Mouse (Mus musculus): ENCODE measurements around the gene Rb1. TPM values are rescaled to one million over a fixed set of nuclear protein-coding genes. Genes with fewer than 3 reads are reported as not detected.

The Rb1 gene
- polyA plus RNA-seq, 1 experiment from 2014 or later, result 34.2 TPM

DNA sequence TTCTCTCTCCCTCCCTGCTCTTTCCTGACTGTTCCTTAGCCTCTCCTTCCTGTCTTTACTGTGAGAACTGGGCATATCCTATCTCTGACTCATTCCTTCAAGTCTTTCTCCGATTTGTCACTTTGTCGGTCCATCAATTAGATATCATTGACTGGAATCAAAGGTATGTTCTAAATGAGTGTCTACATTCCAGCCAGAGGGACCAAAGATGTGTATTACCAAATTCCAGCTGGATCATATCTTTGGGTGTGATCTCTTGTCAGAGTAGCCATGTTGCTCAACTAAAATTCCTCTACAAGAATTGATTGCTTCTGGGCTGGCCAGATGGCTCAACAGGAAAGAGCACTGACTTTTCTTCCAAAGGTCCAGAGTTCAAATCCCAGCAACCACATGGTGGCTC lies 32.0 kb downstream of the Rb1 start:
- Histone ChIP-seq H3K27ac (no peak overlapping the region), H3K4me1 (no peaks in the 10 kb centered on the region), H3K4me2 (replicated peaks) (no peak overlapping the region), H3K4me3 (no peak overlapping the region), H3K9ac (no peak overlapping the region), H3K27me3 (no peaks in the 10 kb centered on the region), H3K9me3 (replicated peaks) (no peaks in the 10 kb centered on the region), H3K36me3 (0 out of 2 replicates have a peak, but pooled peaks cover 3% of the 10 kb centered on the region)
- no peak for ATAC-seq (ENCODE audit: low FRiP score)
- WGBS, result 94% methylated on average over 2 of the region's 2 CpGs

DNA sequence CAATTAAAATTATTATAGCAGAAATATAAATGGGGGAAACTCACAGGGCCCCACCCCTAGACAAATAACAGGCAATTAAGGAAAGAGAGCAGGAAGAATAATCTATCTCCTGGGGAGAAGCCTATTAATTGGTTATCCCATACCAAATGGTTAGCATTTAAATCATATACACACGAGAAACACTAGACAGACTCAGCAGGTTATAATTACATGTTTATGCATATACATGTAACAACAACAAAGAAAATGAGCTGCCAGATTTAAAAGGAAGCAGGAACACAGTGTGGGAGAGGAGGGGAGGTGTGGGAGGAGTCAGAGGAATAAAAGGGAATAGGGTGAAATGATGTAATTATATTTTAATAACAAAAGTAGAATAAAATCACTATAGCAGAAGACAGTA lies 33.2 kb downstream of the Rb1 start:
- no peaks in the 10 kb centered on the region for H3K27me3 ChIP-seq
- WGBS, result 59% methylated on average over 1 of the region's 1 CpGs
- no peak overlapping the region for H3K27ac ChIP-seq
- H3K4me2 ChIP-seq (replicated peaks), result no peak overlapping the region
- 0 out of 2 replicates have a peak, but pooled peaks cover 3% of the 10 kb centered on the region for H3K36me3 ChIP-seq
- no peak overlapping the region for H3K4me3 ChIP-seq
- no peaks in the 10 kb centered on the region for H3K4me1 ChIP-seq
- ATAC-seq (ENCODE audit: low FRiP score), result no peak
- H3K9me3 ChIP-seq (replicated peaks), result no peaks in the 10 kb centered on the region
- H3K9ac ChIP-seq, result no peak overlapping the region

DNA sequence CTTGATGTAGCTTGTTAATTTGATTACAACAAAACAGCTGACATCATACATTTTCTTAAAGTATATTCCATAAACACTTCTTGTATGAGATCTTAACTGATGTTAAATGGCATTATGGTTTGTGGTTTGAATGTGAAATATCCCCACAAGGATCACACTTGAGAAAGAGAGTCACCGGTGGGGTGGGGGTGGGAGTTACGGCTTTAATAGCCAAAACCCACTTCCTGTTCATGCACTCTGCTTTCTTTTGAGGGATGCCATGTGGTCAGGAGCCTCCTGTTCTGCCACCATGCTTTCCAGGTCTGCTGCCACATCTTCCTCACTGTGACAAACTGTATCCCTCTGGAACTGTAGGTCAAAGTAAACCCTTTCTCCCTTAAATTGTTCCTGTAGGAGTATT lies 35.7 kb downstream of the Rb1 start:
- Histone ChIP-seq H3K4me2 (replicated peaks) (no peak overlapping the region), H3K9me3 (replicated peaks) (no peaks in the 10 kb centered on the region), H3K27me3 (no peaks in the 10 kb centered on the region), H3K36me3 (0 out of 2 replicates have a peak, but pooled peaks cover 3% of the 10 kb centered on the region), H3K27ac (no peak overlapping the region), H3K4me1 (no peaks in the 10 kb centered on the region), H3K4me3 (no peak overlapping the region), H3K9ac (no peak overlapping the region)
- 96% methylated on average over 2 of the region's 2 CpGs for WGBS
- ATAC-seq (ENCODE audit: low FRiP score), result no peak

DNA sequence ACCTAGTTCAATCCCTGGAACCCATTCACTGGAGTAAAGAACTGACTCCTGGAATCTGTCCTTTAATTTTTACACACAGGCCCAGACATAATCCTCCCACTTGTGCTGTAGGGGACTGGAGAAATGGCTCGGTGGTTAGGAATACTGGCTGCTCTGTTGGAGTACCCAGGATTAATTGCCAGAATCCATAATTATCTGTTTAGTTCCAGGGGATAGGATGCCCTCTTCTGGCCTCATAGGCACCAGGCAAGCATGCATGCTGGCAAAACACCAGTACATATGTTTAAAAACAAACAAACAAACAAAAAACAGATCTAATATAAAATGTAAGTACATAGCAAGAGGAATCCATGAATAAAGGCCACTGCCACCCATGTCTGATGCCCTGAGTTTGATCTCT lies 44.6 kb downstream of the Rb1 start:
- Histone ChIP-seq H3K9ac (no peak overlapping the region), H3K4me2 (replicated peaks) (no peak overlapping the region), H3K9me3 (replicated peaks) (no peaks in the 10 kb centered on the region), H3K4me1 (no peaks in the 10 kb centered on the region), H3K4me3 (no peak overlapping the region), H3K27ac (no peak overlapping the region), H3K36me3 (0 out of 2 replicates have a peak, but pooled peaks cover 2% of the 10 kb centered on the region), H3K27me3 (no peaks in the 10 kb centered on the region)
- WGBS, result 12% methylated on average over 1 of the region's 1 CpGs
- ATAC-seq (ENCODE audit: low FRiP score), result no peak

DNA sequence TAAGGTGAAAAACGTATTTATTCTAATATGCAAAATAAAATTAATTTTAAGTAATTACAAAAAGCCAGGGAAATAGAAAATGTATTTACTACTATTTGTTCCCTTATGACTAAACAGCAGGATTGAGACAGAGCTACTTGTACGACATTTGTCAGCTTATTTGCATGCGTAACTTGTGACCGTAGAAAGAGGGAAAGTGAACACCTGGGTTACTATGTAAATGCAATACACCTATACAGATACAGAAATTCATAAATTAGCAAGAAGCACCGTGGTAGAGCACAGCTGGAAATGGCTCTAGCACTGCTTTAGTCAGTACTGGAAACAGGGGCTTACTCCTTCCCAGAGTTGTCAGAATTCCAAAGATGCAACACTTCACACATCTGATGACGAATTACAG lies 46.5 kb downstream of the Rb1 start:
- no peak overlapping the region for H3K9ac ChIP-seq
- no peaks in the 10 kb centered on the region for H3K4me1 ChIP-seq
- H3K27me3 ChIP-seq, result no peaks in the 10 kb centered on the region
- no peak for ATAC-seq (ENCODE audit: low FRiP score)
- WGBS, result 90% methylated on average over 6 of the region's 6 CpGs
- H3K9me3 ChIP-seq (replicated peaks), result no peaks in the 10 kb centered on the region
- 0 out of 2 replicates have a peak, but pooled peaks cover 5% of the 10 kb centered on the region for H3K36me3 ChIP-seq
- no peak overlapping the region for H3K4me3 ChIP-seq
- no peak overlapping the region for H3K27ac ChIP-seq
- no peak overlapping the region for H3K4me2 ChIP-seq (replicated peaks)

DNA sequence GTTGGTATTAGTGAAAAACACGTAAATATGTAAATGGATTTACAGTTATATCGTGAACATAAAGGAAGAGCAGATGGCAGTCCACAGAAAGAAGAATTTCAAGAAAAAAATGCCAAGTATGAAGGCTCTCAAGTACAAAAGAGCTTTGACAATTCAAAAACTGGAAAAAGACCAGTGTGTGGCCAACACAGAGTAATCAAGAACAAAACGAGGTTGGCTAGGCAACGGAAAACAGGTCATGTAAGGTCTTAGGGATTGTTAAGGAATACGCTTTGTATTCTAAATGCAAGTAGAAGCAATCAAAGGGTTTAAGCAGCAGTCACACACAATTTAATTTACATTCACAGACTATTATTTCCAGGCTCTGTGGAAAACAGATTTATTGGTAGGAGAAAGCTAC lies 53.8 kb downstream of the Rb1 start:
- no peak overlapping the region for H3K27ac ChIP-seq

DNA sequence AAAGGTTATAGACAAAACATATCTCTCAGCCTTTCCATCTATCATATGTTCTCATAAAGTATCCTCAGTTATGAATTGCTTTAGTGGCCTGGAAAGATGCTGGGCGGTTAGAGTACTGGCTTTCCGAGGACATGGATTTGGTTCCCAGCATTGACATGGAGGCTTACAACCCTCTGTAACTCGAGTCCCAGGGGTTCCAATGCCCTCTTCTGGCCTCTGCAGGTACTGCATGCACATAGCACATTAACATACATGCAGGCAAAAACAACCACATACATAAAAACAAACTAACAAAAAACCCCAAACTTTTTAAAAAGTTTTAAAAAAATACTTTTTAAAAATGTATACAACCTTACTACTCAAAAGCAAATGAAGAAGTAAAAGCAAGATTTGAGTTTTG lies 59.5 kb downstream of the Rb1 start:
- 79% methylated on average over 3 of the region's 3 CpGs for WGBS

More for the DNA sequence above, 53.8 kb downstream of the Rb1 start:
- Histone ChIP-seq H3K4me2 (replicated peaks) (no peak overlapping the region), H3K36me3 (peaks cover 20% of the 10 kb centered on the region; the same call in 1 of the 2 replicates), H3K4me3 (no peak overlapping the region), H3K27me3 (no peaks in the 10 kb centered on the region), H3K4me1 (peaks cover 7% of the 10 kb centered on the region; the same call in 1 of the 2 replicates), H3K9me3 (replicated peaks) (no peaks in the 10 kb centered on the region), H3K9ac (no peak overlapping the region)
- 47% methylated on average over 5 of the region's 5 CpGs for WGBS
- no peak for ATAC-seq (ENCODE audit: low FRiP score)

DNA sequence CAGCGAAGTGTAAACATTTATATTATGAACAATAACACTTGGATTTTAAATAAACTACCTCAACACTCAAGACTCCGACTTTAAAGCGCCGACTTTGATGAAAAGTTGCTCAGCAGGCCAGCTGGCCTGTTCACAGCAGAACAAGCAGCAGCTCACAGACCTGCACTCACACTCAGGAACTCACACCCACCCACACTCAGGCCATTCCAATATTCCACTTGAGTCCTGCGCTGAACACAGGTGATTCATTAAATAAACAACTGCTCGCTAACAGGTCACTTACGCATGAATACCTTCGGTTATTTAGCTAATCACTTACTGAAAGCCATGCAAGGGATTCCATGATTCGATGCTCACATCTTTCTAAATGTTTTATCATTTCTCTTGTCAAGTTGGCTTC lies 63.4 kb downstream of the Rb1 start:
- no peak overlapping the region for H3K4me2 ChIP-seq (replicated peaks)
- no peak for ATAC-seq (ENCODE audit: low FRiP score)
- peaks cover 11% of the 10 kb centered on the region; the same call in 1 of the 2 replicates for H3K9me3 ChIP-seq (replicated peaks)
- WGBS, result 96% methylated on average over 9 of the region's 9 CpGs
- no peak overlapping the region for H3K9ac ChIP-seq
- H3K4me3 ChIP-seq, result no peak overlapping the region
- H3K27ac ChIP-seq, result no peak overlapping the region
- no peaks in the 10 kb centered on the region for H3K4me1 ChIP-seq
- no peaks in the 10 kb centered on the region for H3K27me3 ChIP-seq
- H3K36me3 ChIP-seq, result peaks cover 24% of the 10 kb centered on the region

More for the DNA sequence above, 59.5 kb downstream of the Rb1 start:
- H3K4me1 ChIP-seq, result no peaks in the 10 kb centered on the region
- H3K27ac ChIP-seq, result no peak overlapping the region
- peaks cover 39% of the 10 kb centered on the region for H3K36me3 ChIP-seq
- H3K4me3 ChIP-seq, result no peak overlapping the region
- no peaks in the 10 kb centered on the region for H3K27me3 ChIP-seq
- no peak overlapping the region for H3K9ac ChIP-seq
- ATAC-seq (ENCODE audit: low FRiP score), result no peak
- peaks cover 11% of the 10 kb centered on the region; the same call in 1 of the 2 replicates for H3K9me3 ChIP-seq (replicated peaks)
- H3K4me2 ChIP-seq (replicated peaks), result no peak overlapping the region

DNA sequence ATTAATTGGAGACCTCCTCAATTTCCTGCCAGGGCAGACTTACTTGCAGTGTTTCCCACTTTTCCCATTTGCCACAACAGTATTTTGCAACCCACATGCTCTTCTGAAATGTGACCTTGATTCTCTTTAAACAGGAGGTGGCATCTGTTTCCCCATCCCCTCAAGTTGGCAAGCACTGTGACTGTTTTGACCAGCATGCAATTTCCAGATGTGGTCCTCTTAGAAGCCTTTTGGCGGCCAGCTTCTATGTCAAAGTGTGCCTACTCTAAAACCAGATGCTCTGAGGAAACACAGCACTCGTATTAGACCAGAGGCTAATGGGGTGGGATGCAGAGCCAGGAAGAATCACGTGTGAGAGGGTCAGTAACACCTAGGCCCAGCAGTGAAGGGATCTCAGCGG lies 67.4 kb downstream of the Rb1 start:
- Histone ChIP-seq H3K27me3 (no peaks in the 10 kb centered on the region), H3K4me3 (no peak overlapping the region), H3K9ac (no peak overlapping the region), H3K4me2 (replicated peaks) (no peak overlapping the region), H3K4me1 (peaks cover 2% of the 10 kb centered on the region; the same call in 1 of the 2 replicates), H3K9me3 (replicated peaks) (no peaks in the 10 kb centered on the region), H3K36me3 (peaks cover 11% of the 10 kb centered on the region), H3K27ac (no peak overlapping the region)
- ATAC-seq (ENCODE audit: low FRiP score), result no peak
- WGBS, result 58% methylated on average over 4 of the region's 4 CpGs

DNA sequence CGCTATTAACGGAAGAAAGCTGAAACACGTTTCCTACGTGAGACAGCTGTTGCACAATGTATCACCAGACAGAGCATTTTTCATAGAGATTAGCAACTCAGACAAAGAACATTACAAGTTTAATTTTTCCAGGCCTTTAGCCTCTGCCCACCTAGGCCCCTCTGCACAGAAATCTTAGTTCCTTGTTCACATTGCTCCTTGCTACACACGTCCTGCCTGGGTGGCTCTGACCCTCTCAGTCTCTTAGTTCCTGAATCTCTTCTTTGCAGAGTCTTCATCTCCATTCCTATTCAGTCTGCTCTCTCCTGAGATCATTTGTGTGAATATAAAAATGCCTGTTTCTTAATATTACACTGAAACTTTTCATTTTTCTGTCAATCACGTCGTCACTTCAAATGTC lies 68.3 kb downstream of the Rb1 start:
- Histone ChIP-seq H3K27ac (no peak overlapping the region), H3K4me2 (replicated peaks) (no peak overlapping the region), H3K9me3 (replicated peaks) (no peaks in the 10 kb centered on the region), H3K36me3 (peaks cover 4% of the 10 kb centered on the region), H3K27me3 (no peaks in the 10 kb centered on the region), H3K9ac (no peak overlapping the region), H3K4me1 (peaks cover 5% of the 10 kb centered on the region; the same call in 1 of the 2 replicates), H3K4me3 (no peak overlapping the region)
- no peak for ATAC-seq (ENCODE audit: low FRiP score)
- 83% methylated on average over 7 of the region's 7 CpGs for WGBS

DNA sequence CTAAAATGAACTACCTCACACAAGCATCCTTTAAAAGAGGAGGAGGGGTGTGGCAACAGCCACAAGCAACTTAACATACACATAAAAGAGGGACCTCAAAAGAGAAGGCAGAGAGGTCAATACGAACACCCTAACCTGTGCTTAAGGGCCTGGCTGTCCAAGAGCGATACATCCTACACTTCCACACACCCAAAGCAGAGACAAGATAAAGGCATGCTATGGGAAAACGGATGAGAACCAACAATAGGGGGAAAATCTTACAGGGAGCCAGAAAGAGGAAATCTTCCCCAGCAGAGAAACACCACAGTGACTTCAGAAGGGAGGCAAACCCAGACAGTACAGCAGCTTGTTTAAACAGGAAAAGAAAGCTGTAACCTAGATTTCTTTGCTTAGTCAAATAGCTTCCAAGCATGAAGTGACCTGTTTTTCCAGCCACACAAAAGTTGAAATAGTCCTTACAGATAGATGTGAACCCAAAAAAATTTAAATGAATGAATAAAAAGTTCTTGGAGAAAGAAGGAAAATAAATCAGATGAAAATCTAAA lies 70.1 kb downstream of the Rb1 start:
- 55% methylated on average over 3 of the region's 3 CpGs for WGBS
- Histone ChIP-seq H3K4me2 (replicated peaks) (no peak overlapping the region), H3K27ac (no peak overlapping the region), H3K4me3 (no peak overlapping the region), H3K36me3 (no peaks in the 10 kb centered on the region), H3K9me3 (replicated peaks) (no peaks in the 10 kb centered on the region), H3K4me1 (peaks cover 5% of the 10 kb centered on the region; the same call in 1 of the 2 replicates), H3K9ac (no peak overlapping the region), H3K27me3 (no peaks in the 10 kb centered on the region)
- ATAC-seq (ENCODE audit: low FRiP score), result no peak

DNA sequence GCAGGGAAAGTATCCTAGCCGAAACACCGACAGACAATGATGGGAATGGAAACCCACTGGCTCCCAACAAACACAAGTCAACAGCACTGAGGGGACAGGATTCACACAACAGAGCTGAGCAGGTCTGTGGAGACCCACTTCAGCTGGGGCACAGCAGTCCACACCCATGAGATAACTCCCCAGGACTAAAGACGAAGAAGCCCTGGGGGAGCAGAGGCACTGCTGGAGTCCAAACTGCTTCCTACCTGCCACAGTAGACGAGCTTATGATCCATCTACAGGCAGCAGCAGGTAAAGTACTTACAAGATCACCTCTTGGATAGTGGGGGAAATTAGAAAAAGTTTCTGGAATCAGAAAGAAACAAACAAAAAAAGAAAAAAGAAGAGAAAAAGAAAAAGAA lies 71.2 kb downstream of the Rb1 start:
- H3K4me1 ChIP-seq, result peaks cover 5% of the 10 kb centered on the region; the same call in 1 of the 2 replicates
- H3K4me3 ChIP-seq, result no peak overlapping the region
- no peak overlapping the region for H3K9ac ChIP-seq
- no peak overlapping the region for H3K4me2 ChIP-seq (replicated peaks)
- H3K27me3 ChIP-seq, result no peaks in the 10 kb centered on the region
- ATAC-seq (ENCODE audit: low FRiP score), result no peak
- no peak overlapping the region for H3K27ac ChIP-seq
- H3K36me3 ChIP-seq, result no peaks in the 10 kb centered on the region
- 54% methylated on average over 4 of the region's 4 CpGs for WGBS
- H3K9me3 ChIP-seq (replicated peaks), result no peaks in the 10 kb centered on the region

Data from hindbrain, embryonic 12.5 days (tissue).